Mouse (Mus musculus) adipocyte (in vitro differentiated cells): ENCODE data around the gene Eva1b.
"Not testable (repeated sequence)": the region's sequence is repeated elsewhere in the genome, so short reads cannot be mapped to it uniquely, and the experiment has no call there.

Experiments used
- DNase-seq: peaks from one replicate; pipeline ENCODE4 v3.0.0-alpha.2; 2016; ENCODE audit warnings: low spot score

Gene Eva1b

GRCm38 (mm10) chr4:126155869-126156268, 8.3 kb downstream of the Eva1b start:
- DNase-seq, result no peak

- DNase-seq, result no peak
These were observed 9.1 kb downstream of the Eva1b start for GRCm38 (mm10) chr4:126156617-126157016.

- no peak for DNase-seq
These were observed 10.0 kb downstream of the Eva1b start for GRCm38 (mm10) chr4:126157562-126157961.

GRCm38 (mm10) chr4:126159455-126159854, 11.9 kb downstream of the Eva1b start:
- DNase-seq, result no peak

- no peak for DNase-seq
These were observed 13.4 kb downstream of the Eva1b start for GRCm38 (mm10) chr4:126160981-126161380.

- DNase-seq, result no peak
These were observed 13.9 kb downstream of the Eva1b start for GRCm38 (mm10) chr4:126161456-126161855.

GRCm38 (mm10) chr4:126161986-126162385, 14.4 kb downstream of the Eva1b start:
- no peak for DNase-seq

GRCm38 (mm10) chr4:126162544-126163066, 15.1 kb downstream of the Eva1b start:
- no peak for DNase-seq

- DNase-seq, result no peak
These were observed 15.6 kb downstream of the Eva1b start, which contains the start of gene Sh3d21 for GRCm38 (mm10) chr4:126163067-126163659. Gene Sh3d21, minus strand, starts transcription at chr4:126163491.

GRCm38 (mm10) chr4:126163685-126164084, 16.1 kb downstream of the Eva1b start:
- DNase-seq, result peak; percentile 69

- DNase-seq, result not testable (repeated sequence)
These were observed 17.5 kb downstream of the Eva1b start for GRCm38 (mm10) chr4:126165092-126165491.

GRCm38 (mm10) chr4:126166084-126166483, 18.5 kb downstream of the Eva1b start:
- DNase-seq, result no peak

GRCm38 (mm10) chr4:126168851-126169250, 21.3 kb downstream of the Eva1b start:
- DNase-seq, result peak; percentile 61

- DNase-seq, result not testable (repeated sequence)
These were observed 23.2 kb downstream of the Eva1b start for GRCm38 (mm10) chr4:126170737-126171136.

- no peak for DNase-seq
These were observed 26.3 kb downstream of the Eva1b start for GRCm38 (mm10) chr4:126173800-126174199.

GRCm38 (mm10) chr4:126175980-126176379, 28.4 kb downstream of the Eva1b start:
- not testable (repeated sequence) for DNase-seq

GRCm38 (mm10) chr4:126181170-126181957, 33.8 kb downstream of the Eva1b start:
- DNase-seq, result peak; percentile 75

GRCm38 (mm10) chr4:126183034-126183433, 35.5 kb downstream of the Eva1b start:
- DNase-seq, result no peak

GRCm38 (mm10) chr4:126187096-126187495, 39.6 kb downstream of the Eva1b start:
- DNase-seq, result no peak

GRCm38 (mm10) chr4:126190636-126191035, 43.1 kb downstream of the Eva1b start:
- no peak for DNase-seq

GRCm38 (mm10) chr4:126194216-126194615, 46.7 kb downstream of the Eva1b start:
- DNase-seq, result no peak

GRCm38 (mm10) chr4:126194916-126195315, 47.4 kb downstream of the Eva1b start:
- no peak for DNase-seq

GRCm38 (mm10) chr4:126197485-126197884, 49.9 kb downstream of the Eva1b start:
- DNase-seq, result peak; percentile 27
